Mouse (Mus musculus) stomach, embryonic 15.5 days (tissue): ENCODE measurements around the gene Slc24a3. TPM values are rescaled to one million over a fixed set of nuclear protein-coding genes. Genes with fewer than 3 reads are reported as not detected.

Experiments used
- ATAC-seq: fragments of 200-750 bp; cut with Nextera tagmentation; 2 replicates; pipeline ENCODE4 v1.8.0; 2017; ENCODE audit warnings: low read depth, moderate number of reproducible peaks, moderate TSS enrichment; ENCODE audit not compliant: insufficient read depth, low FRiP score
- H3K27ac ChIP-seq: fragments of 300-500 bp; sonication (generic); 2 replicates; pipeline ENCODE4 v1.5.1; 2015; ENCODE audit warnings: mild to moderate bottlenecking, inconsistent platforms
- H3K27me3 ChIP-seq: fragments of 300-500 bp; sonication (generic); replicated peaks from 2 replicates; pipeline ENCODE4 v1.6.1; 2015; ENCODE audit warnings: inconsistent platforms
- H3K36me3 ChIP-seq: fragments of 300-500 bp; sonication (generic); 2 replicates; pipeline ENCODE4 v1.6.1; 2015; ENCODE audit warnings: inconsistent platforms
- H3K4me1 ChIP-seq: fragments of 300-500 bp; sonication (generic); 2 replicates; pipeline ENCODE4 v1.6.1; 2015; ENCODE audit warnings: inconsistent platforms
- H3K4me2 ChIP-seq: fragments of 300-500 bp; sonication (generic); 2 replicates; pipeline ENCODE4 v1.6.1; 2015; ENCODE audit warnings: mild to moderate bottlenecking, inconsistent platforms
- H3K4me3 ChIP-seq: fragments of 300-500 bp; sonication (generic); replicated peaks from 2 replicates; pipeline ENCODE4 v1.5.1; 2015; ENCODE audit warnings: inconsistent platforms
- H3K9ac ChIP-seq: fragments of 300-500 bp; sonication (generic); 2 replicates; pipeline ENCODE4 v1.6.1; 2015; ENCODE audit warnings: inconsistent platforms
- H3K9me3 ChIP-seq: fragments of 300-500 bp; sonication (generic); 2 replicates; pipeline ENCODE4 v1.6.1; 2016; ENCODE audit warnings: inconsistent platforms
- WGBS: fragments of 180-500 bp; shearing (Covaris S2); methylation state at CpG from one replicate; pipeline ENCODE4 v1.1.7; 2015; 5-methylcytosine and 5-hydroxymethylcytosine counted together
- polyA plus RNA-seq: library from polyadenylated mRNA; unstranded; fragments of >200 nt; fragmentation: Nextera tagmentation; extraction: Ambion mirVana; gene quantifications from 2 replicates; pipeline ENCODE4 v1.2.1, GENCODE M21; 2015

Slc24a3 gene
- polyA plus RNA-seq, 1 experiment from 2014 or later: 5.4 TPM

DNA sequence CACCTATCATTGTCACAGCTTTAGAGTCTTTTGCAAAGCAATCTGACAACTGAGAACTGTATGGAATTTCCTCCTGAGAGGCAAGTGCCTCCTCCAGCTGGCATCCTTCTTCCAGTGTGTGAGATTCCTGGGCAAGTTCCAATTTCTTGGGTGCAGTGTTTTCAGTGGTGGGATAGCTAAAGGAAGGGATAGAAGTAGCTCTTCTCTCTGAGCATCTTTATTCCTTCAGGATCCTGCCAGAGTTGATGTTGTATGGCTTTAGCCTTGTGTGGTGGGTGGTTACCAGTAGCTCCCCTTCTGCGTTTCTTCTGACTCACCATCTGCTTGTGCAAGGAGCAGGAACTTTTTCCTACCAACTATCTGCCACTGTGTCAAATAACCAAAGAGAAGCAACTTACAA is 516.6 kb downstream of the Slc24a3 start:
- no peak for ATAC-seq

DNA sequence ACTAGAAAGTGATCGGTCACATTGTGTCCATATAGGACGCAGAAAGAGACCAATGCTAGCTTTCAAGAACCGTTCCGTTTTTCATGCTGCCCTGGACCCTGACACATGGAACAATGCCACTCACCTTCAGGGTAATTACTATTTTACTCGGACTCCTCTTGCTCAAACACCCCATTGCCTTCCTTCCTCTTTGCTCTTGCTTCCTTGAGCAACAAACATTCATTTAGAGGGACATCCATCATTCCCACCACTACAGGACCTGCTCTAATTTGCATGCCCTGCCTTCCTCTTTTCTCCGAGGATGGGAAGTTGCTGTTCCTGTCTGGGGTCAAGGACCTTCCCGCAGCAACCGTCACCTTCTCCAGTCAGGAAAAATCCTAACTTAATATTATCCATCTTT is 517.3 kb downstream of the Slc24a3 start:
- H3K27ac ChIP-seq: no peak overlapping the region
- H3K4me1 ChIP-seq: peaks cover 18% of the 10 kb centered on the region
- H3K36me3 ChIP-seq: no peaks in the 10 kb centered on the region
- no peaks in the 10 kb centered on the region for H3K27me3 ChIP-seq
- H3K4me3 ChIP-seq: no peak overlapping the region
- ATAC-seq: no peak
- H3K4me2 ChIP-seq: no peak overlapping the region
- WGBS: 67% methylated on average over 8 of the region's 8 CpGs
- H3K9ac ChIP-seq: no peak overlapping the region
- H3K9me3 ChIP-seq: no peaks in the 10 kb centered on the region

More for the DNA sequence above, 516.6 kb downstream of the Slc24a3 start:
- H3K27me3 ChIP-seq: no peaks in the 10 kb centered on the region
- H3K9ac ChIP-seq: no peak overlapping the region
- peaks cover 18% of the 10 kb centered on the region for H3K4me1 ChIP-seq
- no peaks in the 10 kb centered on the region for H3K36me3 ChIP-seq
- no peak overlapping the region for H3K27ac ChIP-seq
- H3K4me3 ChIP-seq: no peak overlapping the region
- H3K4me2 ChIP-seq: no peak overlapping the region
- H3K9me3 ChIP-seq: no peaks in the 10 kb centered on the region
- 48% methylated on average over 1 of the region's 1 CpGs for WGBS

DNA sequence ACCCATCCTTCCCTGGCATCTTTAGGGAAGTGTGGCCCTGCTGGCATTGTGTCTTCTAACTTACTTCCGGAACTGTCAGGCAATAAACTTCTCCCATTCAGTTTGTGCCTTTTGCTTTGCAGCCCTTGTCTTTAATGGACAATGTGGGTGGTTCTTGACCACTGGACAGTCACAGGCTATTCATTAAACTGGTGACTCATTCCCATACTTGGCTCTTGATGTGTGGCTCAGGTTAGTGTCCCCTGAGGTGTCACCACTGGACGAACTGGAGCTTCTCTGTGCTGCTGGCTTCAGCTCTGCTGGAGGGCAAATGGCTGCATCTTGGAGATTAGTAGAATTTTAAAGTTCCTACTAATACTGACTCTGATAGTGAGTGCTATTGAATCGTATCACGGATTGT is 518.5 kb downstream of the Slc24a3 start:
- Histone ChIP-seq H3K36me3 (no peaks in the 10 kb centered on the region), H3K4me3 (no peak overlapping the region), H3K27me3 (no peaks in the 10 kb centered on the region), H3K9me3 (no peaks in the 10 kb centered on the region), H3K27ac (no peak overlapping the region), H3K9ac (no peak overlapping the region), H3K4me2 (no peak overlapping the region), H3K4me1 (peaks cover 11% of the 10 kb centered on the region)
- no peak for ATAC-seq
- 89% methylated on average over 4 of the region's 4 CpGs for WGBS

DNA sequence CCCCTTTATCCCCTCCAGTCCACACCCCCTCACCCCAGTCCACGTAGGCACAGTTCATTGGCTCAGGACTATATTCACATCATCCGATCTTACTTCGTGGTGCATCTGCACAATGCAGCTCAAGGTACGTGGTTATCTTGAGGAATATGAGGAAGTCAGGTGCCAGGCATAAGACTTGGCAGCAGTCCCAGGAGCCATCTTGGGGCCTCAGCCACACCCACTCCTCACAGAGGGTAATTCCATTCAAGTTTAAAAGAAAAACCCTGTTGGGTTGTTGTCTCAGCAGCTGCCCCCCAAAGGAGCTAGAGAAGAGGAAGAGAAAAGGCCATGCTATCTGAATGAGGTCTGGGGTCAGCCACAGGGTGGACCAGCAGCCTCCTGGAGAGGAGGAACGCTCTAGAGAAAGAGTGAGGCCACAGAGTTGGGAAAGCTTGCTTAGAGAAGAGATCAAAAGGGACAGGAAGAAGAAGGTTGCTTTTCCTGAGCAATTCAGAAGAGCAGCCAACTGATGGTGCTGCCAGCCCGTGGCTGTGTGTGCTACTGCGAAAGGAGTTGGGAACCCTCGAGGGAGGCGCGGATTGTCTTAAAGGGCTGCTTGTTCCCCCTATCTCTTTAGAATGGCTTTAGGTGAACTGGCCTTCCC is 523.9 kb downstream of the Slc24a3 start:
- no peaks in the 10 kb centered on the region for H3K27me3 ChIP-seq
- H3K9me3 ChIP-seq: no peaks in the 10 kb centered on the region
- no peak overlapping the region for H3K4me3 ChIP-seq
- no peak for ATAC-seq
- H3K4me2 ChIP-seq: no peak overlapping the region
- H3K4me1 ChIP-seq: 0 out of 2 replicates have a peak, but pooled peaks cover 3% of the 10 kb centered on the region
- WGBS: 81% methylated on average over 10 of the region's 10 CpGs
- H3K36me3 ChIP-seq: no peaks in the 10 kb centered on the region
- H3K9ac ChIP-seq: no peak overlapping the region
- no peak overlapping the region for H3K27ac ChIP-seq
